Mouse (Mus musculus) adrenal gland, adult 8-10 months (tissue): ENCODE results near the gene Cbx1. TPM values are rescaled to one million over a fixed set of nuclear protein-coding genes. Genes with fewer than 3 reads are reported as not detected.
"Not testable (repeated sequence)": the region's sequence is repeated elsewhere in the genome, so short reads cannot be mapped to it uniquely, and the experiment has no call there.

ENCODE experiments used
- DNase-seq: peaks from one replicate; pipeline ENCODE4 v3.0.0; 2022
- total RNA-seq, 4 experiments: library from RNA; stranded (reverse); gene quantifications; 2 replicates each; pipeline ENCODE4 v1.2.4; 2022

Gene Cbx1
- total RNA-seq, 4 experiments from 2014 or later, result 63.6 to 80.2 (median 78.0) TPM

DNA sequence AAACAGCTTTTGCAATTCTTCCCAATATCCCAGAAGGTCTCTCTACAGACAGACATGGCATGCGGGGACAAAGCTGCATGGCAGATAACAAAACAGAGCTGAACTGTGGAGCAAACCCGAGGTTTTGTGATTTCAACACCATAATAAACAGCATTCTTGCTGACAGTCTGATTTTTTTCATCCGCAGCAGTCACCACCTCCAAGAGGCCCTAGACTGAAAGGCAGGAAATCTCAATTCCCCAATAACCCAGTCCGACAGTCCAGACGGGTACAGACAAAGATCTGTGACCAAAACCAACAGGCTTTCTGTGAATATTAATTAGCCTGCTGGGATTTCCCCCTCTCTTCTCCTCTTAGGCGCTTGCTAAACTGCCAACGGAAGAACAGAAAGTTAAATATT lies 13.3 kb upstream of the Cbx1 start:
- DNase-seq, result no peak

DNA sequence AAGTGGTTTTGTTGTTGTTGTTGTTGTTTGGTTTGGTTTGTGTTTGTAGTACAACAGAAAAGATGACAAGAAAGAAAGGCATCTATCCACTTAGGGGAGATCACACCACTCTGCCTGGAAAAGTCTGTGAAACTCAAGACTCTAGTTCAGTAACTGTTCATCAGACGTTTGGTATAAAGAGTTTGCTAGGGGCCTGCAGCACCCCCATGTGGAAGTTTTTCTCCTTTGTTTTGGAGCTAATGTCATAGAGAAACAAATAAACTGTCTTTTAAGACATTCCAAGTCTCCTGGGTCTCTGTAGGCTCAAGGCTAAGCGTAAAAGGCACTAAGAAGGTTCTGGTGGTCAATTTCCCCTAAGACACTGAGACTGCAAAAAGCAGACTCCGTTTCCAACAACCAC lies 12.9 kb upstream of the Cbx1 start:
- no peak for DNase-seq

GRCm38 (mm10) chr11:96776968-96777962 lies 11.7 kb upstream of the Cbx1 start, which contains the start of gene Snx11:
Snx11 (minus strand) TSS chr11:96777559.
- peak; percentile 100 for DNase-seq

DNA sequence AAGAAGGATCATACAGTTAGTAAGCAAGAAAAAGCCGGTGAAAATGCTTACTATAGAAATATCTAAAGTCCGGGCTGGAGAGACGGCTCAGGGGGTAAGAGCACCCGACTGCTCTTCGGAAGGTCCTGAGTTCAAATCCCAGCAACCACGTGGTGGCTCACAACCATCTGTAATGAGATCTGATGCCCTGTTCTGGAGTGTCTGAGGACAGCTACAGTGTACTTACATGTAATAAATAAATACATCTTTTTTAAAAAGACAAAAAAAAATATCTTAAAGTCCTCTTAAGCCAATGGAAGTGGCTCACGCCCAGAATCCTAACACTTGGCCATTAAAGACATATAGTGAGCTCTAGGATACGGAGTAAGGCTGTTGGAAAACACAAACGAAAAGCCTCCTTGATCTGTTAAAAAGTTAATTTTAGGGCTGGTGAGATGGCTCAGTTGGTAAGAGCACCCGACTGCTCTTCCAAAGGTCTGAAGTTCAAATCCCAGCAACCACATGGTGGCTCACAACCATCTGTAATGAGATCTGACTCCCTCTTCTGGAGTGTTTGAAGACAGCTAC lies 10.8 kb upstream of the Cbx1 start:
- not testable (repeated sequence) for DNase-seq

DNA sequence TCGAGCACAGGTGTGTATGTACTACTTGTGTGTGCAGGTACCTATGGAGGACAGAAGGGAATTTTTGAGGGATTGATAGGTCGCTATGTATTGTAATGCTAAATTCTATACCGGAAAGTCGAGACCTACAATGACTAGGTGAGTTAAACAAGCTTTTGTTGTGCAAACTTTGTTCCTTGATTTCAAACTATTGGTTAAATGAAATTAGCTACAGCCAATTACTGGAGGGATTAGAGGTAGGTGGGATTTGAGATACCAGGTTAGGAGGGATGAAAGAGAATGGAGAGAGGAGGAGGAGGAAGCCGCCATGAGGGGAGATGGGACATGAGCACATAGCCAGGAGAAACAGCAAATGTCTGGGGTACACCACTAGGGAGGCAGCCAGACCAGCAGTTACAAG lies 8.6 kb upstream of the Cbx1 start:
- no peak for DNase-seq

GRCm38 (mm10) chr11:96781425-96781824 lies 7.5 kb upstream of the Cbx1 start:
- no peak for DNase-seq

DNA sequence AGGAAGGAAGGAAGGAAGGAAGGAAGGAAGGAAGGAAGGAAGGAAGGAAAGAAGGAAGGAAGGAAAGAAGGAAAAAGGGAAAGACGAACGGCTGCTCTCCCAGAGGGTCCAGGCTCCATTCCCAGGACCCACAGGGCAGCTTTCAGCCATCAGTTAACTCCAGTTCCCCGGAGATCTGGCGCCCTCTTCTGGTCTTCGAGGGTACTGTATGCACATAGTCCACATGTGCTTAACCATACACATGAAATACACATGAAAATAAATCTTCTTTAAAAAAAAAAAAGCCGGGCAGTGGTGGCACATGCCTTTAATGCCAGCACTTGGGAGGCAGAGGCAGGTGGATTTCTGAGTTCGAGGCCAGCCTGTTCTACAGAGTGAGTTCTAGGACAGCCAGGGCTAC lies 4.1 kb upstream of the Cbx1 start:
- peak; percentile 52 for DNase-seq

DNA sequence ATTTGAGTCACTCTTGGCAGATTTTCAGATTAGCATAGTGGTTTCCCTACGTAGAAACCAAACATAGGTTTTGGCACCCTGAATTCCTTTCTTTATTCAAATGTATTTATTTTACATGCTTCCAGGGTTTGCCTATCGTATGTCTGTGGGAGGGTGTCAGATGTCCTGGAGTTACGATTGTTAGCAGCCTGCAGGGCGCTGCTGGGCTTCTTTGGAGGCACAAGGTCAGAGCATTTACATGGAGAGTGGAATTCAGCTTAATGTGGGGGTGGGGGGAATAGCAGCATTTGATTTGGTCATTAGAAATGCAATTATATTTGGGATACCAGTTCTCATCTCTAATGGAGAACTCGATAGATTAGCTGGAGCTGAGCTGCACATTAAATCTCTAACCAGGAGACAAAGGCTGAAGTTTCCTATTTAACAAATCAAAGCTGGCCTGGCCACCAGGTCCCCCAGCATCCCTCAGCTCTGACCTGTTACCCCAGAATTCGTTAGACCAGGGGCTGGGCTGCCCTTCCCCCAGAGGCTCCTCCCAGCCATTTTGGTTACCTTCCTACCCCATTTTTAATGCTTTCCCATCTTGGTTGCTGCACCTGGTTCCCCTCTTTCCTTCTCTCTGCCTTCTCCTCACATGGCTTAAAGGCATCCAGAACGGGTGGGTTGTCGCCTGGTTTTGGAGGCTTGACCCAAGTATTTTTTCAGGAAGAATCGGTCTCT lies 2.0 kb upstream of the Cbx1 start:
- no peak for DNase-seq

DNA sequence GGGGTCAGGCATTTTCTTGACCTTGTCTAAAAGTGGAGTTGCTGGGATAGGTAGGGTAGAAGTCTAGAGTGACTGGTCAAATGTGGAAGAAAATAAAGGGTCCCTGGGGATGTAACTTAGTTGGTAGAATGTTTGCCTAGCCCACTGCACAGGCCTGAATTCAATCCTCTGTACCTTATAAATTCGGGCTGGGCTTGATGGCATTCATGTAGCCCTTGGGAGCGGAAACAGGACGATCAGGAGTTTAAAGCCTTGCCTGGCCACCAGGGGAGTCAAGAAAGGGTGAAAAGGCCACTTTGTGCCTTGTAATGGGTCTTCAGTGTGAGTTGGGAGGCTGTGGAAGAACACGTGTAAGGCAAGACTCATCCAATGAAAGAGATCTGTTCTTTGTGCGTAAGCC lies 1.1 kb downstream of the Cbx1 start:
- DNase-seq, result no peak

GRCm38 (mm10) chr11:96790681-96791080 lies 1.8 kb downstream of the Cbx1 start:
- DNase-seq, result no peak

GRCm38 (mm10) chr11:96795491-96795890 lies 6.6 kb downstream of the Cbx1 start:
- DNase-seq, result no peak

DNA sequence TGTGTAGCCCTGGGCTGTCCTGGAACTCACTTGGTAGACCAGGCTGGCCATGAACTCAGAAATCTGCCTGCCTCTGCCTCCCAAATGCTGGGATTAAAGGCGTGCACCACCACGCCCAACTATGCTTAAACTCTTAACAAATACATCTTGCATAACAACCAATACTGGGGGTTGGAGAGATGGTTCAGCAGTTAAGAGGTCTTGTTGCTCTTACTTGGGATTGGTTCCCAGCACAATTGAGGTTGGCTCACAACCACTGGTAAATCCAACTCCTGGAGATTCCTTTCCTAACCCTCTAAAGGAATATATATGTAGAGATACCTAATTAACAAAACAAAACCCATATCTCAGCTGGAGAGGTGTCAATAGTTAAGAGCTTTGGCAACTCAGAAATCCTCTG lies 7.2 kb downstream of the Cbx1 start:
- no peak for DNase-seq

DNA sequence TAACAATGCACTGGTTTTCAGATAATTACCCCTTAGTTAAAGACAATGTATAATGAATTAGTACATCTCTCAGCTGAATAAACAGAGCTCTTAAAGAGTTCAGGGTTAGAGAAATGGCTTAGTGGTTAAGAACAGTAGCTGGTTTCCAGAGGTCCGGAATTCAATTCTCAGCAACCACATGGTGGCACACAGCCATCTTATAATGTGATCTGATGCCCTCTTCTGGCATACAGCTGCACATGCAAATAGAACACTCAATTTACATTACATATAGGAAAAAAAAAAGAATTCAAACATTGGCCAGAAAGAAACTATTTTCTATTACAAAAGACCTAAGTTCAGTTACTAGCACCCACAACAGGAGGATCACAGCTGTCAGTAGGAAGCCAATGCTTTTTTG lies 7.7 kb downstream of the Cbx1 start:
- no peak for DNase-seq

DNA sequence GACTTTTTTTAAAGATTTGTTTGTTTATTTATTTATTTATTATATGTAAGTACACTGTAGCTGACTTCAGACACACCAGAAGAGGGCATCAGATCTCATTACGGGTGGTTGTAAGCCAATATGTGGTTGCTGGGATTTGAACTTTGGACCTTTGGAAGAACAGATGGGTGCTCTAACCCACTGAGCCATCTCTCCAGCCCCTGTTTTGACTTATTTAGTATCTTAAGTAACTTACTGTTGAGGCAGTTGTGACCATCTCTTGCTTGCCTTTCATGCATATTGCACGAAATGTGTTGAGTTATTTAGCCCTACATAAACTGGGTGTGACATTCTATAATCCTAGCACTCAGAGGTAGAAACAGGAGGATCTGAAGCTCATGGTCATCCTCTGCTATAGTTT lies 10.6 kb downstream of the Cbx1 start:
- DNase-seq, result no peak

DNA sequence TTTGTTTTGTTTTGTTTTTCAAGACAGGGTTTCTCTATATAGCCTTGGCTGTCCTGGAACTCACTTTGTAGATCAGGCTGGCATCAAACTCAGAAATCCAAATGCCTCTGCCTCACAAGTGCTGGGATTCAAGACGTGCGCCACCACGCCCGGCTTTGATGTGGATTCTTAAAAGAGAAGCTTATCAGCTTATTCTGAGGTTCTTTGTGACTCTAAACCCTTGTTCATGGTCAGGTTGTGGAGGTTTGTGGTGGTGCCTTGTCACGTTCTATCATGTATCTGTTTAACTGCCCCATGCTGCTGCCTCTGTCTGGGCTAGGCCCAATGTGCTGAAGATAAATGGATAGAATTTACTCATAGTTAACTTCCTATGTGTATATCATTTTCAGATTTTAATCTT lies 16.7 kb downstream of the Cbx1 start:
- no peak for DNase-seq

GRCm38 (mm10) chr11:96808066-96808465 lies 19.1 kb downstream of the Cbx1 start:
- no peak for DNase-seq

GRCm38 (mm10) chr11:96809562-96810235 lies 20.8 kb downstream of the Cbx1 start:
- no peak for DNase-seq

GRCm38 (mm10) chr11:96811188-96811587 lies 22.3 kb downstream of the Cbx1 start:
- not testable (repeated sequence) for DNase-seq

GRCm38 (mm10) chr11:96813455-96813854 lies 24.5 kb downstream of the Cbx1 start:
- DNase-seq, result no peak

DNA sequence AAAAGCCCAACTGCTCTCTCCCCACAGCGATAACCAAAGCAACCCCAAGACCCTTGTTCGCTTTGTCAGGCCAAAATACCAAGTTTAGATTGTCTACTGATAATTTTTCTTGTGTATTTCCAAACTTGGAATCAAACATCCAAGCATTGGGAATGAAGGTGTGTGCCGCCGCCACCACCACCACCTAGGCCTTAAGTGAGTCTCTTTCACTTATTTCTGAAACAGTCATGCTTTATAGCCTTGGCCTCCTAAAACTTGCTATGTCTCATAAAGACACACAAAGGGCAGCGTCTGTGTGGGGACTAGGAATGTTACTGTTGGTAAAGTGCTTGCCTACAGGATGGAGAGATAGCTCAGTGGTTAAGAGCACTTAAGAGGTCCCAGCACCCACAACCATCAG lies 25.0 kb downstream of the Cbx1 start:
- no peak for DNase-seq

GRCm38 (mm10) chr11:96814443-96814842 lies 25.5 kb downstream of the Cbx1 start:
- DNase-seq, result no peak

- no peak for DNase-seq
Measured at GRCm38 (mm10) chr11:96815895-96816294, 27.0 kb downstream of the Cbx1 start.

- no peak for DNase-seq
Measured at GRCm38 (mm10) chr11:96816494-96816893, 27.6 kb downstream of the Cbx1 start.
